Mouse (Mus musculus) frontal cortex, postnatal 10 days (tissue): ENCODE measurements around the gene Thsd1.

Experiments
- DNase-seq, 2 experiments: peaks; one replicate each; pipeline ENCODE4 v3.0.0; 2022; ENCODE audit warnings: low spot score in 2 of 2, mixed read lengths in 1 of 2

Thsd1 gene

DNA sequence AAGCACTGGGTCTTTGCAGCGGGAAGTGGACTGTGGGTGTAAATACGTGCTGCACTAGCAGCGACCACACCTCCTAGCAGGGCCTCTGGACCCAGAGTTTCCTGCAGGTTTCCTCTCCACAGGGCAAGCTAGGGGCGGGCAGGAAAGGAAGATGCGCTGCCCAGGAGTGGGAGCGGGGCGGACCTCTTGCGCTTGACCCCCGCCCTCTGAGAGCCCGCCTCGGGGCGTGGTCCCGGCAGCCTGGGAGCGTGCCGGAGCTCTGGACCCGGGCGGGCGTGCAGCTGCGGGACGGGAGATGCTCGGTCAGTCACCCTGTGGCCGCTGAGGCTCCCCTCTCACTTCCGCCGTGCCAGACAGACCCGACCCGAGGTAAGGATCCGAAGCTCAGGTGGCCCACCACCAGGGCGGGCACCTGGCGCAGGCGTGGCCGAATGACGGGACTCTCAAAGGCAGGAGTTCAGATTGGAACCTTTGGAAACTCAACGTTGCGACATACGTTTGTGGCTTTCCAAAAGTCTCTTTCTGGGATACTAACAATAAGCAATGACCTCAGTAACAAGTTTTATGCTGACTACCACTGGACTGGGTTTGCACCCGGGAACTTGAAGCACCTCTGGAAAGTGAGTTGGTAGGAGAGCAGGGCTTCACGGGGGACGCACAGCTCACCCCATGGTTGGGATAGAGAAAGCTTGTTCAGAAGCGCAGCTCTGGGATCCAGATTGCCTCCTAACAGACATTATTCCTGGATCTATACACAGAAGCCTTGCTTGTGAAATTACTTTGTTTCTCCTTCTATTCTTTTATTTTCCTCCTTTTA is at the start of gene Thsd1:
Gene Thsd1, plus strand, starts transcription at position 253 of the 817 bp plus-strand sequence.
- DNase-seq, result peak in 1 of 2 experiments; percentile 21

GRCm38 (mm10) chr8:22184884-22185283 is 42.2 kb upstream of the Thsd1 start:
- DNase-seq, result no peak

GRCm38 (mm10) chr8:22185431-22186397 is 41.4 kb upstream of the Thsd1 start, which contains the start of gene Ckap2:
Ckap2 (minus strand) TSS chr8:22185819.
- peak; percentile 81 to 86 for DNase-seq

GRCm38 (mm10) chr8:22192660-22193431 is 34.3 kb upstream of the Thsd1 start, which contains the start of gene Vps36:
Vps36 (plus strand) TSS chr8:22192809.
- peak; percentile 72 to 88 for DNase-seq

GRCm38 (mm10) chr8:22193432-22194010 is 33.6 kb upstream of the Thsd1 start:
- no peak for DNase-seq

DNA sequence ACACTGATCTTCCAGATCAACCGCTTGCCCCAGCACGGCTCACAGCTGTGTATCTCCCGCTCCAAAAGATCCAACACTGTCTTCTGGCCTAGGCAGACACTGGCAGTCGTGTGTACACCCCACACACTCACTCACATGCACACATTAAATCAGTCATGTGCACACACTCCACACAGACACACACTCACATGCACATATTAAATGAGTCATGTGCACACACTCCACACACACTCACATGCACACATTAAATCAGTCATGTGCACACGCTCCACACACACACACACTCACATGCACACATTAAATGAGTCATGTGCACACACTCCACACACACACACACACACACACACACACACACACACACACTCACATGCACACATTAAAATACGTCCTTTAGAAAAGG is 29.2 kb upstream of the Thsd1 start:
- DNase-seq, result no peak

DNA sequence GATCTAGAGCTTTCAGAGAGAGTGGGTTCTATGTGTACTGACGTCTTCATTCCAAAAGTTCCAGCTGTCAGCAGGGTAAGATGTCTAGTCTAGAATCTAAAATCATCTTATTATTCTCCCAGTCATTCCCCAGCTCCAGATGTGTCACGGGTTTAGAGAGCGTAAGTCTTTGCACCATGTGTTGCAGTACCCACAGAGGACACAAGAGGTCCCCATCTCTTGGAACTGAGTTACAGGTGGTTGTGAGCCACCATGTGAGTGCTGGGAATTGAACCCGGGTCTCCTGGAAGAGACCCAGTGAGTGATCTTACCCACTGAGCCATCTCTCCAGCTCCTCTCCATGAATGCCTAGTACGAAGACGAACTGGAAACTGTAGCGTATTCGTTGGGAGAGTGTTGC is 27.6 kb upstream of the Thsd1 start:
- DNase-seq, result no peak

GRCm38 (mm10) chr8:22207535-22207934 is 19.6 kb upstream of the Thsd1 start:
- no peak for DNase-seq

DNA sequence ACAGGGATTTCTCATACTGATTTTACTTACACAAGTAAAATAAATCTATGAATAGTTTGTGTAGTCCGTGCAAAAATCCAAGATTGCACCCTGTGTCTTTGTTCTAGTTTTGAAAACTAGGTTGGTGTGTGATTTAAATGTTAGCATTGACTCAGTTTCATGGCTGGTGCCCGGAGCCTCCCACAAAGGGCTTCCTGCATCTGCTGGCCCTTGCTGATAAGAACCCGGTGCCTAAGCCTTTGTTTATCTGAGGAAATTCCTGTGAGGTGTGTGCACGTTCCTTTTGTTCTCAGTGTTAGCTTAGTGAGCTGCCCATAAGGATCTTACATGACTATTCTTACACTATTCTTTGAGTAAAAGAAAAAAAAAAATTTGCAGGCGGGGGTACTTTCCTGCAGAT is 18.1 kb upstream of the Thsd1 start:
- no peak for DNase-seq

DNA sequence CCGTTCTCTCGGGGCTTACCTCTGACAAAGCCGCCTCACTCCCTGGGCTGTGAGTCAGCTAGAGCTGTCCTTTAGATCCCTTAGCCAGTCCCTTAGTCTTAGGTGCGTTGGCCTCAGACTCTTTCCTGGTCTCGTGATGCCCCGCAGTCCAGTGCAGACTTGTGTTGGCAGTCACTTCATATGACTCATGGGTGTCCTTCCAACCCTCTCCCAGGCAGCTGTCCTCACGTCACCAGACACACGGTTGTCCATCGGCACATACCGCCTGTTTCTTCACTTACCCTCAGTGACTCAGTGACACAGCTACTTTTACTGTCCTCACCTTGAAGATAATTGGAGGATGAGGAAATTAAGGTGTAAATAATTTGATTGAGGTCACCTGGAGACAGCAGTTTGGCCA is 12.3 kb upstream of the Thsd1 start:
- no peak for DNase-seq

- no peak for DNase-seq
Observed at GRCm38 (mm10) chr8:22226361-22226760, 752 bp upstream of the Thsd1 start.

DNA sequence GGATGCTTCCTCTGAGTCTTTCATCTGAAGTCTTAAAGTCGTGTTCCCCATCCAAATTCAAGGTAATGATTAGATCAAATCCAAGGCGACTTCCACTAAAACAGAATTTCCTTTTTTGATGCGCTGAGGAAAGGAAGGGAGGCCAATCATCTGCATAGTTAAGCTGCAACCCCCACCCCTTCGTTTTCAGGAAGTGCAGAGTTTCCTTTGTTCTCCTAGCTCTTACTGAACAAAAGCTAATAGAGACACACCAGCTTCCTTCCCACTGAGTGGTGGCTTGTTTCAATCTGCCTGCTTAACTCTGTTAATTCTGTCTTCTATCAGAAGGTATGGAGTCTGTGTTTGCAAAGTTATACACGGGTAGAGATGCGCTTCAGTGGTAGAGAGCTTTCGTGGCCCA is 1.5 kb downstream of the Thsd1 start:
- DNase-seq, result no peak

DNA sequence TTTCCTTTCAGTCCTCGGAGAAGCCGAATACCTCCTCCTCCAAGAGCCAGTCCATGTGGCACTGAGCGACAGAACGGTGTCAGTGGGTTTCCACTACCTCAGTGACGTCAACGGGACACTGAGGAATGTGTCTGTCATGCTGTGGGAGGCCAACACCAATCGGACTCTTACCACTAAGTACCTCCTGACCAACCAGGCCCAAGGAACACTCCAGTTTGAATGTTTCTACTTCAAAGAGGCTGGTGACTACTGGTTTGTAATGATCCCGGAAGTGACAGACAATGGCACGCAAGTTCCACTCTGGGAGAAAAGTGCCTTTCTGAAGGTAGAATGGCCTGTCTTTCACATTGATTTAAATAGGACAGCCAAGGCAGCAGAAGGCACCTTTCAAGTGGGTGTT is 15.9 kb downstream of the Thsd1 start:
- DNase-seq, result no peak

DNA sequence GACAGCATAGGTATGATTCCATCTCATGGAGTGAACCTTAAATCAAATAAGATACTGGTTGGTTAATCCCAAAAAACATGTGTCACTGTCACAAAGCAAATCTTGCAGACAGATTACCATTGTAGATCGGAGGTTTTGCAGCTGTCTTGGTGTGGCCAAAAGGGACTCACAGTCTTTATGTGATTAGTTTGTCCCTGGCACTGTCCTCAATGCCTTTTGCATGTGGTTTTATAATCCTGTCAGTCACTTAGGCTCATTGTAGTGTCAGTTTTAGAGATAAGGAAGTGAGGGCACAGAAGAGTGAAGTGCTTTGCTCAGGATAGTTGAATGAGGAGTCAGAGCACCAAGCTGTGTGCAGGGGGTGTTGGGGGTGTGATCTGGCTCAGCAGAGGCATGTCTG is 18.6 kb downstream of the Thsd1 start:
- DNase-seq, result no peak

DNA sequence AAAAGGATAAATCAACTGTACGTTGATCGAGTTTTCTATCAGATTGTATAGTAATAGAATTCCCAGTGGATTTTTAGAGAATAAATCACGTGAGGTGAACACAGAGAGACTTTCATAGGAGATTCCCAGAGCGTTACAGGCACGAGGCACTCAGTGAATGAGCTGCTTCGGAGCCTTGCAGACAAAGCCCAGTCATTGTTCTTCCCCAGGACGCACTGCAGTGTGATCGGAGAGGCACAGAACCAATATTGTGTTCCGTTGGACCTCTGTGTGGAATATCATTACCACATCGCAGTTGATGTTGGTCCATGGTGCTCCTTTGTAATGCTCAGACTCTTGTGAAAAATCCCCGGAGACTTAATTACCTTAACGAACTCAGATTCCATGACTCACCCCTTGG is 20.8 kb downstream of the Thsd1 start:
- no peak for DNase-seq

DNA sequence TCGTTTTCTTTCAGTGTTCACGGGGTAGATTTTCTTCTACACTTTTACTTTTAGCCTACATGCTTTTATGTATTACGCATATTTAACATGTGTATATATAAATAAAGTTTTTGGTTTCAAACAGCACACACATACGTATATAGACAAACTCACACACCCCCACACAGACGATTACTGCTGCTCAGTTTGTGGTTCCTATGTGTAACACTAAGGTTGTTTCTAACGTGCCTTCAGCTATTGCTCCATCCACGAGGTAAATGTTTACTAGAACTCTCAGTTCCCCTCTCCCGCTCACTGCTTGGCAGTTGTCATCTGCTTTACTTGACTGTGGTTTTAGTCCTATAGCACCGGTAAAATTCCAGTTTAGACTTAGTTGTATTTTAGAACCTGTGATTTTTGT is 22.0 kb downstream of the Thsd1 start:
- DNase-seq, result no peak

DNA sequence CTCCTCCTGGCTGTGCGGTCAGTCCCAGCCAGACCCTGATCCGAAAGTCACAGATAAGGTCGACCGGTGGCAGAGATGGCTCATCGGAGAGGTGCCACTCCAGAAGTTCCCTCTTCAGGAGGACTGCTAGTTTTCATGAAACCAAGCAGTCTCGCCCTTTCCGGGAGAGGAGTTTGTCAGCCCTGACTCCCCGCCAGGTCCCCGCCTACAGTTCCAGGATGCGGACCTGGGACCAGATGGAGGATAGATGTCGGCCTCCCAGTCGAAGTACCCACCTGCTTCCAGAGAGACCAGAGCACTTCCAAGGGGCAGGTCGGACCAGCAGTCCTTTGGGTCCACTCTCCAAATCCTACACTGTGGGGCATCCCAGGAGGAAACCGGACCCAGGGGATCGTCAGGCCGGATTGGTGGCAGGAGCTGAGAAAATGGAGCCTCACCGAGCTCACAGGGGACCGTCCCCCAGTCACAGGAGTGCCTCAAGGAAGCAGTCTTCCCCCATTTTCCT is 31.9 kb downstream of the Thsd1 start:
- DNase-seq, result no peak

- no peak for DNase-seq
Observed at GRCm38 (mm10) chr8:22259531-22259930, 32.4 kb downstream of the Thsd1 start.

DNA sequence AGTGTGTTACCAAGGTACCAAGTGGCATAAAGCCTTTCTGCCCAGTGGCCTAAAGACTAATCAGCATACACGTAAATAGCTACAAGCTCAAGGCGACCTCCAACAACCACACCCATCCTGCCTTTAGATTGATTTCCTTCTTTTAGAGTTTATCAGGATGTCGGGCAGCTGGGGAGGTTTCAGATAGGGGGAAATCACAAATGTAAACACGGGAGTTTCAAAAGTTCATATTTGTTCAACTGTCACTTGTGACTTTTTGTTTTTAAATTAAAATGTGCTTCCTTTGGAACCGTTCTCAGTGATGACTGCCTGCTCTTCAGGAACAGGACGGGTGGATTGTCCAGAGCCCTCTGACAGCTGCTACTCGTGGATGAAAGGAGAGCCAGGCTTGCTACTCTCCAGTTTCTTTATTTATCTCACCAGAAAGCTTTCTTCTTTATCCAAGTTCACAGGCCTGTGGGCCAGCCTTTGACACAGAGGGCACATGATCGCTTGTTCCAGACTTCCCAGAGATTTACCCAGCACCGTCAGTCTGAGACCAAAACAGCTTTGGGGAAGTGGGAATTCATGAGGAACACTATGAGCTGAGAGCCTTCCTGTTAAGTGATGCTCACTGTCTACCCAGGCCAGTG is 33.1 kb downstream of the Thsd1 start:
- no peak for DNase-seq

DNA sequence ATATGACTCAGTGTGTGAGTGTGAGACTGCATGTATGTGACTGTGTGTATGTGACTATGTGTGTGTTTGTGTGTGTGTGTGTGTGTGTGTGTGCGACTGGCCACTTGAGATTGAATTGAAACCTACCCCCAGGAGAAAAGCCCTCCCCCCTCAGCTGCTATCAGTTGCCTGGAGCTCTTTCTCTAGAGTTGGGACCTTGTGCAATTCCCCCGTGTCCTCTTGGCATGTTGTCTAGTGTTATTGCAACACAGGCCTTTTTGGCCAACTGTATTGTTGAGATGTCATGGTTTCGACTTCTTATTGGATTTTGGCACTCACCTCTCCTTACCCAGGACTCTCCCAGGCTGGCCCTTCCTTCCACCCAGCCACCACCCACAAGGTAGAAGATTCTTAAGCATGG is 35.2 kb downstream of the Thsd1 start:
- no peak for DNase-seq

- no peak for DNase-seq
Observed at GRCm38 (mm10) chr8:22264292-22264691, 37.2 kb downstream of the Thsd1 start.
